Mouse (Mus musculus) layer of hippocampus, postnatal 36 days (tissue): ENCODE results near the gene Adal. TPM values are rescaled to one million over a fixed set of nuclear protein-coding genes. Genes with fewer than 3 reads are reported as not detected.

ENCODE experiments used
- DNase-seq, 2 experiments: peaks; one replicate each; pipeline ENCODE4 v3.0.0; 2022
- total RNA-seq, 2 experiments: library from RNA; stranded (reverse); gene quantifications; 2 replicates each; pipeline ENCODE4 v1.2.3; 2021

The Adal gene
- total RNA-seq, 2 experiments from 2014 or later, result 22.7 to 24.1 TPM

DNA sequence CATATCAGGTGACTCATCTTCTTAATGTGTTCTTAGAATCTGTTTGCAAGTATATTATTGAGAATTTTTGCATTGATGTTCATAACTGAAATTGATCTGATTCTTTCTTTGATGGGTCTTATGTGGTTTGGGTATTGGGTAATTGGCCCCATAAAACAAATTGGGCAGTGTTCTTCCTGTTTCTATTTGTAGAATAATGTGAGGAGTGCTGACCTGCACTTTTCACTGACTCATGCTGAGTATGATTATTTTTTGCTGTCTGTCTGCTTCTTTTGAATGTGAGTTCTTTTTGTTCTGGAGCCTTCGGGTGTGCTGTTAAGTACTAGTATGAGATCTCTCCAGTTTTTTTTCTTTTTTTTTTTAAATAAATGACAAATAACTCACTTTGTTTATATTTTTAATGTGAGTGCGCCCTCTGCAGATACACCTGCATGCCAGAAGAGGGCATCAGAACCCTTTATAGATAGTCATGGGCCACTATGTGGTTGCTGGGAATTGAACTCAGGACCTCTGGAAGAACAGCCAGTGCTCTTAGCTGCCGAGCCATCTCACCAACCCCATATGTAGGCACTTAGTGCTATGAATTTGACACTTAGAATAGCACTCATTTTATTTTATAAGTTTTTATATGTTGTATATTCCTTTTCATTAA, 38.7 kb downstream of the Adal start:
- DNase-seq, result no peak

DNA sequence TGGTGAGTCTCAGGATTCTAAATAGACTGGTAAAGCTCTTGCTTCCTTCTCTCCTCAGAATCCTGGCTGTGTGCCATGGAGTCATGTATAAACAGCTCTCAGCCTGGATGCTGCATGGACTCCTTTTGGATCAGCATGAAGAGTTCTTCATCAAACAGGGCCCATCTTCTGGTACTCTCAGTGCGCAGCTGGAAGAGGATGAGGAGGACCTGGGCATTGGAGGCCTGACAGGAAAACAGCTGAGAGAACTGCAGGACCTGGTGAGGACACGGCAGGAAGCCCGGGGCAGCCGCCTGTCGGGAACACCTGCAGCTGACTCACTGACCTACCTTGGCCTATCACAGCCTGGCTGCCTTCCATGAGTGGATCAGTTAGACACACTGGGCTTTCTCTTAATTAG, 43.2 kb downstream of the Adal start:
- DNase-seq, result no peak

DNA sequence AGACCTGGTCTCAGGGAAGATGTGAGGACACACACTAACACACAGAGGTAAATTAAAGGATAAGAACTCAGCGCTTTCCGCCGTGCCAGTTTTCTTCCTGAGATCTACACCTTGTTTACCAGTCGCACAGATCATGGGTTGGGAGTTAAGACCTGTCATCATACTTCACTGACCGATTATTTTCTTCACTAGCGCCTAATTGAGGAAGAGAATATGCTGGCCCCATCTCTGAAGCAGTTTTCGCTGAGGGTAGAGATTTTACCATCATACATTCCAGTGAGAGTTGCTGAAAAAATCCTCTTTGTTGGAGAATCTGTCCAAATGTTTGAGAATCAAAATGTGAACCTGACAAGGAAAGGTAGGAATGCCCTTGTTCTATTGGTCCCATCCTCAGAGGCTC, 43.9 kb downstream of the Adal start:
- no peak for DNase-seq

DNA sequence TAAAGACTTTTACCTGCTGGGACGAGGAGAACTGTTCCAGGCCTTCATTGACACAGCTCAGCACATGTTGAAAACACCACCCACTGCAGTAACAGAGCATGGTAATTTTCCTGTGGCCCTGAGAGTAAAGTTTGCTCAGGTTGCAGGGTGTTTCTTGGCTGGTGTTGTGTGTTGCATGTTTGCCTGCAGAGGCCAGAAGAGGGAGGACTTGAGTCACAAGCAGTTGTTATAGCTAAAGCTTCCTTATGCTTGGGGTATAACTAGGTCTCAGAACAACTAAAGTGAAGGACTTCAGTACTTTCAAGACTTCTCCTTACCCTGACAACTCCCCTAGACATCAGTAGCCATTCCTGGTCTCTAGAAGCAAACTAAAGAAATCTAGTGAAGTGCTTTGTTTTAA, 48.3 kb downstream of the Adal start:
- no peak for DNase-seq

DNA sequence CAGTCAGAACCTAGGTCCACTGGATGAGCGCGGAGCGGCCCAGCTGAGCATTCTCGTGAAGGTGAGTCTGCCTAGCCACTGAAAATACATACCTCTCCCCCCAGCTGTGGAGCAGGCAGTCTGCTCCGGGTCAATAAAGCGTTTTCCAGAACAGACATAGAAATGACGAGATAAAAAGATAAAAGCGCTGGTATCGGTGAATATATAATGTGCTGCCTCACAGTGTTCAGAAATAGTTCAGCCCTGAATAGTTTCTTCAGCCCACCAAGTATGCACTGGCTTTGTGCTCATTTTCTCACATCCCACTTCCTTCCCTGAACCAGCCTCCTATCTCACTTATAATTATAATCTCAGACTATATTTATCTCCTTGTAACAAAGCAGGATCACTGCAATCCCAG, 55.2 kb downstream of the Adal start:
- no peak for DNase-seq

DNA sequence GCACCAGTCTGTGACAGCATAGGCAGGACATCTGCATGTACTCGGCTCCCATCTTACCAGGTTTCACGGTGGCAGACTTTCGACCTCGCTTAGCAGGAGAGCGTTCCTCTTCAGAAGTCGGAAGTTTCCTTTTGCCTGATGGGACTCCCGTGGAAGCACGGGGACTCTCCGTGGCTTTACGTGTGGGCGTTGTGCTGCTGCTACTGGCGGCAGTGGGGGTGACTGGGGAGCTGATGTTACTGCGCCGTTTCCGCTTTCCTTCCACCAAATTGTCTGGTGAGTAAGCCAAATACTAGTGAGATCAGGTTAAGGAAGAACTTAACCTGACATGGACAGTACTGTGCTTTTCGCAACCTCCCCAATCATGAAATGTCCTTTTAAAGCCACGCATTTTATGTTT, 64.0 kb downstream of the Adal start:
- DNase-seq, result no peak

Other genes with a start within 250 kb of the Adal start
- 10 to 100 TPM; 43.6 to 44.5 TPM for gene Ubr1, start 169.7 kb upstream of the Adal start, total RNA-seq
- 10 to 100 TPM; 23.0 to 26.2 TPM for gene Tmem62, start 163.4 kb upstream of the Adal start, total RNA-seq
- 10 to 100 TPM; 57.0 to 58.5 TPM for gene Ccndbp1, start 132.0 kb upstream of the Adal start, total RNA-seq
- gene Epb42, start 103.4 kb upstream of the Adal start, total RNA-seq, result not detected
- not detected for gene Tgm5, start 54.6 kb upstream of the Adal start, total RNA-seq
- gene Tgm7, start 30.6 kb upstream of the Adal start, total RNA-seq, result under 1 TPM; 0.18 to 0.20 TPM
- 1 to 10 TPM; 7.0 to 7.2 TPM for gene Lcmt2, start 225 bp downstream of the Adal start, total RNA-seq
- 10 to 100 TPM; 40.3 to 45.9 TPM for gene Tubgcp4, start 30.2 kb downstream of the Adal start, total RNA-seq
- 1 to 10 TPM; 6.3 to 8.2 TPM for gene Zscan29, start 30.7 kb downstream of the Adal start, total RNA-seq
- gene Trp53bp1, start 131.0 kb downstream of the Adal start, total RNA-seq, result 100 to 1,000 TPM; 145 to 163 TPM
- gene Map1a, start 149.2 kb downstream of the Adal start, total RNA-seq, result 100 to 1,000 TPM; 556 to 596 TPM
- gene Ppip5k1, start 215.0 kb downstream of the Adal start, total RNA-seq, result 100 to 1,000 TPM in 1 of 2 experiments, 10 to 100 TPM in 1; 98.7 to 107 TPM
- gene Ckmt1, start 217.3 kb downstream of the Adal start, total RNA-seq, result 100 to 1,000 TPM; 376 to 384 TPM
- 1 to 10 TPM in 1 of 2 experiments, under 1 TPM in 1; 0.63 to 1.5 TPM for gene Strc, start 246.7 kb downstream of the Adal start, total RNA-seq